Mouse (Mus musculus): Measurements from ENCODE around the gene Polr2m. TPM values are rescaled to one million over a fixed set of nuclear protein-coding genes. Genes with fewer than 3 reads are reported as not detected.
A peak's percentile ranks its signal among the peaks of the same experiment; 100 is the strongest.
"Not testable (repeated sequence)": the region's sequence is repeated elsewhere in the genome, so short reads cannot be mapped to it uniquely, and the experiment has no call there.

The Polr2m gene
- polyA plus RNA-seq, 1 experiment from 2014 or later = 522 TPM

DNA sequence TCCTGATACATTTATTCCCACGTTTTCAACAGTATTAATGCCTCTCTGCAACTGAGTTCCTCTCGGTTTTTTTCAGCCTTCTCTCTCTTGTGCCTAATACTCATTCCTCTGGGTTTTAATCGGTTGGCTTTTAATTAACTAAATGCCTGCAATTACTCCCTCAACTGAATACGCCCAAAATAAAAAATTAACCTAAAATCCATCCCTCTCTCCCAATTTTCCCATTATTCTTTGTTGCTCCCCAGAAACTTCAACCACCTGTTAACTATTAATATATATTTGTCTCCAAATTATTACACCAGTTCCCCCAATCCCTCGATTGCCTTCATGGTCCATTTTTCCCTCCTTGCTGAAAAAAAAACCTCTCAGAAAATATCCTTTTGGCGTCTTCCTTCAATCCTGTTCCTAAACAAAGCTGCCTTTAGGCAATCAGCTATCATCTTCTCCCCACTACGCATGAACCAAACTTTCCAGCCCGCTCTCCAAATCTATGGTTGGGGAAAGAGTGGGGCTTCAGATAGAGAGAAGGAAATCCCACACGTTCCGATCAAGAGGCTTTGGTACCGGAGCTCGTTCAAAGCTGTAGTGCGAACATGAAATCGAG lies 762 bp downstream of the Polr2m start:
- Histone ChIP-seq H3K9ac (replicated peaks; ENCODE audit: low read length) (peak overlapping the region; percentile 100), H3K27ac (replicated peaks; ENCODE audit: low read depth, low read length) (peak overlapping the region; percentile 91), H3K4me3 (ENCODE audit: low read depth, low read length) (peak overlapping the region; percentile 96), H3K9me3 (replicated peaks; ENCODE audit: control insufficient read depth, low read length) (no peaks in the 10 kb centered on the region), H3K36me3 (replicated peaks; ENCODE audit: control insufficient read depth, insufficient read depth, low read depth, low read length) (peaks cover 18% of the 10 kb centered on the region), H3K27me3 (ENCODE audit: control insufficient read depth, insufficient read depth, low read length) (no peaks in the 10 kb centered on the region), H3K4me1 (ENCODE audit: control insufficient read depth, insufficient read depth, low read length) (no peaks in the 10 kb centered on the region), H3K4me2 (ENCODE audit: low read depth, low read length) (peak overlapping the region; percentile 42)
- ATAC-seq (replicated peaks; ENCODE audit: insufficient number of reproducible peaks, low FRiP score, low TSS enrichment, low read depth) = no peak
- no peak for DNase-seq (ENCODE audit: low spot score)
- WGBS = 2% methylated on average over 14 of the region's 14 CpGs

DNA sequence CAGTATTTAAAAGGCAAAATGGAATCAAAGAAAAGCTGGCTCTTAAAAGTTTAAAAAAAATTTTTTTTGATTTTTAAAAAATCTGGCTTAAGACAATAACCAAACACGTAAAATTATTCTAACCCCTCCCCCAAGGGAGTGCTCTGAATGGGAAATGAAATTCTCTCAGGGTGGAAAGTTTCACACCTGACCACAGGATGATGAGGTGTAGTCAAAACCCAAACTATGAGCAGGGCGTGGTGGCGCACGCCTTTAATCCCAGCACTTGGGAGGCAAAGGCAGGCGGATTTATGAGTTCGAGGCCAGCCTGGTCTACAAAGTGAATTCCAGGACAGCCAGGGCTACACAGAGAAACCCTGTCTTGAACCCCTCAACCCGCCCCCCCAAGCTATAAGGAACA lies 1.9 kb downstream of the Polr2m start:
- not testable (repeated sequence) for H3K9me3 ChIP-seq (replicated peaks; ENCODE audit: control insufficient read depth, low read length); H3K9ac ChIP-seq (replicated peaks; ENCODE audit: low read length); H3K4me1 ChIP-seq (ENCODE audit: control insufficient read depth, insufficient read depth, low read length); H3K27me3 ChIP-seq (ENCODE audit: control insufficient read depth, insufficient read depth, low read length); DNase-seq (ENCODE audit: low spot score); H3K27ac ChIP-seq (replicated peaks; ENCODE audit: low read depth, low read length); ATAC-seq (replicated peaks; ENCODE audit: insufficient number of reproducible peaks, low FRiP score, low TSS enrichment, low read depth)
- peak overlapping the region; percentile 42 for H3K4me2 ChIP-seq (ENCODE audit: low read depth, low read length)
- H3K4me3 ChIP-seq (ENCODE audit: low read depth, low read length) = peak overlapping the region; percentile 96; the same call in 1 of the 2 replicates
- peaks cover 27% of the 10 kb centered on the region for H3K36me3 ChIP-seq (replicated peaks; ENCODE audit: control insufficient read depth, insufficient read depth, low read depth, low read length)
- 84% methylated on average over 7 of the region's 7 CpGs for WGBS

DNA sequence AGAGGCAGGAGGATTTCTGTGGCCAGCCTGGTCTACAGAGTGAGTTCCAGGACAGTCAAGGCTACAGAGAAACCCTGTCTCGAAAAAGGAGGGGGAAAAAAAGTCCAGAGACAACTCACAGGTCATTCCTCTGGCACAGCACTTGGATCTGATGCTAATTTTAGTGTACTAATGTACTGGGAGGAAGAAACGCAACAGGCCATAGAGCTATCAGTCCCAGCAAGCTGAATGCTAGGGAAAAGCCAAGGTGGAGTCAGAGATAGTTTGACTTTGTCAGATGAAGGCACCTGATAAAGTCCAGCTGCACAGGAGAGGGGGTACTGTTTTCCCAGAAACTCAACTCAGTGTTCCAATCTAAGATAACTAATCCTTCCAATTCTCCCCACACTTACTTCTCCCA lies 5.4 kb downstream of the Polr2m start:
- no peak for ATAC-seq (replicated peaks; ENCODE audit: insufficient number of reproducible peaks, low FRiP score, low TSS enrichment, low read depth)
- no peak for DNase-seq (ENCODE audit: low spot score)

DNA sequence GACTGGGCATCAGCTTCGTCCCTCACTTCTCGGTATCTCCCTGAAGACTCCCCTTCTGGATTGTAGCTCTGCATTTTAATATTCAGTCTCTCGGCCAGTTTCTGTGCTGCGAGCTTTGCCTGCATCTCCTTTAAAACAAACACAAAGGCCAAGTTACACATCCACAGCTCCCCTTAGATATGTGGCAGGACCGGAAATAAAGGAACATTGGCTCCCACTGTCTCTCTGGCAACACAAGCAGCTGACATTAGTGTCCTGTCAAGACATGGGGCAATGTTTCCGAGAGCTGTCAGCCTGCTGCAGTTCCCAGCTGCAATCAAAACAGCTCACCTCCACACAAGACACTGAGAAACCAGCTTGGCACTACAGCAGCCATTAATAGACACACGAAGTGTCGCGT lies 6.3 kb downstream of the Polr2m start:
- WGBS = 93% methylated on average over 9 of the region's 9 CpGs
- ATAC-seq (replicated peaks; ENCODE audit: insufficient number of reproducible peaks, low FRiP score, low TSS enrichment, low read depth) = no peak
- Histone ChIP-seq H3K4me3 (ENCODE audit: low read depth, low read length) (no peak overlapping the region), H3K9ac (replicated peaks; ENCODE audit: low read length) (no peak overlapping the region), H3K27me3 (ENCODE audit: control insufficient read depth, insufficient read depth, low read length) (no peaks in the 10 kb centered on the region), H3K4me2 (ENCODE audit: low read depth, low read length) (no peak overlapping the region), H3K9me3 (replicated peaks; ENCODE audit: control insufficient read depth, low read length) (no peaks in the 10 kb centered on the region), H3K4me1 (ENCODE audit: control insufficient read depth, insufficient read depth, low read length) (no peaks in the 10 kb centered on the region), H3K27ac (replicated peaks; ENCODE audit: low read depth, low read length) (no peak overlapping the region), H3K36me3 (replicated peaks; ENCODE audit: control insufficient read depth, insufficient read depth, low read depth, low read length) (peaks cover 50% of the 10 kb centered on the region)
- DNase-seq (ENCODE audit: low spot score) = no peak

More for the DNA sequence above, 5.4 kb downstream of the Polr2m start:
- Histone ChIP-seq H3K9ac (replicated peaks; ENCODE audit: low read length) (no peak overlapping the region), H3K4me2 (ENCODE audit: low read depth, low read length) (no peak overlapping the region), H3K27me3 (ENCODE audit: control insufficient read depth, insufficient read depth, low read length) (no peaks in the 10 kb centered on the region), H3K36me3 (replicated peaks; ENCODE audit: control insufficient read depth, insufficient read depth, low read depth, low read length) (peaks cover 50% of the 10 kb centered on the region), H3K4me1 (ENCODE audit: control insufficient read depth, insufficient read depth, low read length) (no peaks in the 10 kb centered on the region), H3K4me3 (ENCODE audit: low read depth, low read length) (no peak overlapping the region), H3K9me3 (replicated peaks; ENCODE audit: control insufficient read depth, low read length) (no peaks in the 10 kb centered on the region), H3K27ac (replicated peaks; ENCODE audit: low read depth, low read length) (no peak overlapping the region)
- WGBS = 100% methylated on average over 2 of the region's 2 CpGs

DNA sequence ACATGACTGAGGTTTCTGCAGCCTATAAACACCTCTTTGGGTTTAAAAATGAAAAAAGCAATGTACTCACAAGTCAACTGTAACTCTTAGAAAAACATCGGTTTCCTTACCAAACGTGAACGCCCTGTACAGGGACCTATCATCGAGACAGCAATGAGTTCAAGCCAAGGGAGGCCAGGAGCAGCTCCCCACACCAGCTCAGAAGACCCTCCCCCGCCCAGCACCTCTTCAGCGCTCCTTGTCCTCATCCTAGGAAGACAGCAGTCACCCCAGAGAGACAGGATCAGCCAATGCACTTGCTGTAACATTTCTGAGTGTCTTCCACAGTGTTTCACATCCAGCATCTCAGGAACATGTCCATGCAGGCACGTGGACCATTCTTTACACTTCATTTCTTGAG lies 7.1 kb downstream of the Polr2m start:
- WGBS = 93% methylated on average over 7 of the region's 7 CpGs
- peaks cover 50% of the 10 kb centered on the region for H3K36me3 ChIP-seq (replicated peaks; ENCODE audit: control insufficient read depth, insufficient read depth, low read depth, low read length)
- H3K4me2 ChIP-seq (ENCODE audit: low read depth, low read length) = no peak overlapping the region
- no peaks in the 10 kb centered on the region for H3K9me3 ChIP-seq (replicated peaks; ENCODE audit: control insufficient read depth, low read length)
- no peak for ATAC-seq (replicated peaks; ENCODE audit: insufficient number of reproducible peaks, low FRiP score, low TSS enrichment, low read depth)
- H3K9ac ChIP-seq (replicated peaks; ENCODE audit: low read length) = no peak overlapping the region
- H3K27me3 ChIP-seq (ENCODE audit: control insufficient read depth, insufficient read depth, low read length) = no peaks in the 10 kb centered on the region
- H3K27ac ChIP-seq (replicated peaks; ENCODE audit: low read depth, low read length) = no peak overlapping the region
- DNase-seq (ENCODE audit: low spot score) = no peak
- no peak overlapping the region for H3K4me3 ChIP-seq (ENCODE audit: low read depth, low read length)
- H3K4me1 ChIP-seq (ENCODE audit: control insufficient read depth, insufficient read depth, low read length) = no peaks in the 10 kb centered on the region

DNA sequence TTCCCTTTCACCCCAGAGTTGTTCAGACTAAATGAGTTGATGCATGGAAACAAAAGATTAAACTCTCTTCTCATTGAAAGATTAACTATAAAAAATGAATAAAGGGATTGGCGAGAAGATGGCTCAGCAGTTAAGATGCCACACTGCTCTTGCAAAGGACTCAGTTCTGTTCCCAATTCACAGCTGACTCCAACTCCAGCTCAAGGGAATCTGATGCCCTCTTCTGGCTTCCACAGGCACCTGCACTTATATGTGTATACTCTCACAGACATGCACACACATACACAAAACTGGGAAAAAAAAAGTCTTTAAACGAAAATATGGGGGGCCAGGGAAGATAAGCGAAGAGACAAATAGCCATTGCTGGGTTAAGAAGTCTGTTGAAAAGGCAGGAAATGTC lies 9.1 kb downstream of the Polr2m start:
- DNase-seq (ENCODE audit: low spot score) = no peak
- Histone ChIP-seq H3K4me1 (ENCODE audit: control insufficient read depth, insufficient read depth, low read length) (no peaks in the 10 kb centered on the region), H3K36me3 (replicated peaks; ENCODE audit: control insufficient read depth, insufficient read depth, low read depth, low read length) (peaks cover 45% of the 10 kb centered on the region), H3K9ac (replicated peaks; ENCODE audit: low read length) (no peak overlapping the region), H3K9me3 (replicated peaks; ENCODE audit: control insufficient read depth, low read length) (no peaks in the 10 kb centered on the region), H3K27ac (replicated peaks; ENCODE audit: low read depth, low read length) (no peak overlapping the region), H3K27me3 (ENCODE audit: control insufficient read depth, insufficient read depth, low read length) (no peaks in the 10 kb centered on the region), H3K4me2 (ENCODE audit: low read depth, low read length) (no peak overlapping the region), H3K4me3 (ENCODE audit: low read depth, low read length) (no peak overlapping the region)
- ATAC-seq (replicated peaks; ENCODE audit: insufficient number of reproducible peaks, low FRiP score, low TSS enrichment, low read depth) = no peak
- 95% methylated on average over 3 of the region's 3 CpGs for WGBS

DNA sequence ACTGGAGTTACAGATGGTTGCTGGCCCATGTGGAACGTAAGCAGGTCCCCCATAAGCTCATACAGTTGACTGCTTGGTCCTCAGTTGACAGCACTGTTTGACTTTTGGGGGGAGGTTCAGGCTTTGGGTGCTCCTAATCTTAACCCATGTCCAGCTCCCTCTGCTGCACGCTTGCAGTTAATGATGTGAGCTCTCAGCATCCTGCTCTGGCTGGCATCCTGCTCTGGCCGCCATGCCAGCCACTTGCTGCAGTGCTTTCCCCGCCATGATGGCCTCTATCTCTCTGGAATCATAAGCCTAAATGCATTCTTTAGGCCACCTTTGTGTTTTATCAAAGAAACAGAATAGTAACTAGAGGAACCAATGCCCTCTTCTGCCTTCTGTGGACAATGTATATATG lies 10.2 kb downstream of the Polr2m start:
- no peak overlapping the region for H3K4me3 ChIP-seq (ENCODE audit: low read depth, low read length)
- H3K9me3 ChIP-seq (replicated peaks; ENCODE audit: control insufficient read depth, low read length) = no peaks in the 10 kb centered on the region
- ATAC-seq (replicated peaks; ENCODE audit: insufficient number of reproducible peaks, low FRiP score, low TSS enrichment, low read depth) (no peak), DNase-seq (ENCODE audit: low spot score) (no peak)
- no peak overlapping the region for H3K9ac ChIP-seq (replicated peaks; ENCODE audit: low read length)
- no peaks in the 10 kb centered on the region for H3K4me1 ChIP-seq (ENCODE audit: control insufficient read depth, insufficient read depth, low read length)
- no peaks in the 10 kb centered on the region for H3K27me3 ChIP-seq (ENCODE audit: control insufficient read depth, insufficient read depth, low read length)
- WGBS = 95% methylated on average over 4 of the region's 4 CpGs
- no peak overlapping the region for H3K4me2 ChIP-seq (ENCODE audit: low read depth, low read length)
- H3K36me3 ChIP-seq (replicated peaks; ENCODE audit: control insufficient read depth, insufficient read depth, low read depth, low read length) = peaks cover 37% of the 10 kb centered on the region
- H3K27ac ChIP-seq (replicated peaks; ENCODE audit: low read depth, low read length) = no peak overlapping the region

DNA sequence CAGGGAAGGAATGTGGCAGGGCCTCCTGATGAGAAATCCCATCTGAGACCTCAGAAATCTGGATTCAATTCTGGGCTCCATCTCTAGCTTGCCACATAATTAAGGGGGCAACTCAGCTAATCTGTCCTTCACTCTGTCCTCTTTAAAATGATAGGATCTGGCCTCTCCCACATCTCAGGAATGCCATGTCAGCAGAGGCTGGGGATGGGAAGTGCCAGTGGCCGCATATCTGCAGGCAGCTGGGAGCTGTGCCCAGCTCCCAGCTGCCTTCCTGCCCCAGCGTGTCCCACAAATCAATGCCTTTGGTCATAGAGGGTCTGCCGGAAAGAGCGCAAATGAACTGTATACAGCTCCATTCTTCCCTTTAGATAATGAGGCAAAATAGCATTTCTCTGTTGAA lies 18.3 kb downstream of the Polr2m start:
- Histone ChIP-seq H3K27ac (replicated peaks; ENCODE audit: low read depth, low read length) (no peak overlapping the region), H3K27me3 (ENCODE audit: control insufficient read depth, insufficient read depth, low read length) (no peaks in the 10 kb centered on the region), H3K4me1 (ENCODE audit: control insufficient read depth, insufficient read depth, low read length) (no peaks in the 10 kb centered on the region), H3K4me2 (ENCODE audit: low read depth, low read length) (no peak overlapping the region), H3K9ac (replicated peaks; ENCODE audit: low read length) (no peak overlapping the region), H3K4me3 (ENCODE audit: low read depth, low read length) (no peak overlapping the region), H3K9me3 (replicated peaks; ENCODE audit: control insufficient read depth, low read length) (no peaks in the 10 kb centered on the region), H3K36me3 (replicated peaks; ENCODE audit: control insufficient read depth, insufficient read depth, low read depth, low read length) (no peaks in the 10 kb centered on the region)
- 71% methylated on average over 4 of the region's 4 CpGs for whole genome bisulfite sequencing
- DNase-seq (ENCODE audit: low spot score) (peak; percentile 40), ATAC-seq (replicated peaks; ENCODE audit: insufficient number of reproducible peaks, low FRiP score, low TSS enrichment, low read depth) (no peak)

All from embryonic facial prominence, embryonic 11.5 days (tissue).